Mouse (Mus musculus) intestine, embryonic 16.5 days (tissue): ENCODE measurements at regions not wholly inside any gene's neighbourhood (a gene's known extent, or its start where the extent isn't known, plus 50 kb on each side); places are given as distances from the start of the nearest gene placed in this dataset.

Source experiments
- ATAC-seq: fragments of 200-750 bp; cut with Nextera tagmentation; 2 replicates; pipeline ENCODE4 v1.8.0; 2017; ENCODE audit warnings: moderate TSS enrichment, moderate library complexity
- H3K27ac ChIP-seq: fragments of 300-500 bp; sonication (generic); 2 replicates; pipeline ENCODE4 v1.5.1; 2014; ENCODE audit warnings: mild to moderate bottlenecking, low read length
- H3K27me3 ChIP-seq: fragments of 300-500 bp; sonication (generic); replicated peaks from 2 replicates; pipeline ENCODE4 v1.6.1; 2014; ENCODE audit warnings: low read length, control low read depth, mixed read lengths; ENCODE audit not compliant: control insufficient read depth, insufficient read depth
- H3K36me3 ChIP-seq: fragments of 300-500 bp; sonication (generic); 2 replicates; pipeline ENCODE4 v1.6.1; 2014; ENCODE audit warnings: low read length, control low read depth; ENCODE audit not compliant: control insufficient read depth, insufficient read depth
- H3K4me1 ChIP-seq: fragments of 300-500 bp; sonication (generic); 2 replicates; pipeline ENCODE4 v1.6.1; 2014; ENCODE audit warnings: low read length, control low read depth, mixed read lengths; ENCODE audit not compliant: control insufficient read depth, insufficient read depth
- H3K4me2 ChIP-seq: fragments of 300-500 bp; sonication (generic); 2 replicates; pipeline ENCODE4 v1.6.1; 2014; ENCODE audit warnings: low read depth, low read length, control low read depth
- H3K4me3 ChIP-seq: fragments of 300-500 bp; sonication (generic); 2 replicates; pipeline ENCODE4 v1.5.1; 2014; ENCODE audit warnings: mild to moderate bottlenecking, low read length
- H3K9ac ChIP-seq: fragments of 300-500 bp; sonication (generic); 2 replicates; pipeline ENCODE4 v1.6.1; 2014; ENCODE audit warnings: low read depth, low read length
- H3K9me3 ChIP-seq: fragments of 300-500 bp; sonication (generic); 2 replicates; pipeline ENCODE4 v1.6.1; 2016; ENCODE audit warnings: low read length, control low read depth; ENCODE audit not compliant: control insufficient read depth
- WGBS: fragments of 180-500 bp; shearing (Covaris S2); extraction: QIAGEN DNeasy Blood & Tissue Kit; methylation state at CpG from one replicate; pipeline ENCODE4 v1.1.7; 2014; 5-methylcytosine and 5-hydroxymethylcytosine counted together

- ATAC-seq = no peak
- Histone ChIP-seq H3K4me2 (no peak overlapping the region), H3K4me3 (no peak overlapping the region), H3K36me3 (no peaks in the 10 kb centered on the region), H3K27ac (no peak overlapping the region), H3K4me1 (no peaks in the 10 kb centered on the region), H3K27me3 (no peaks in the 10 kb centered on the region), H3K9me3 (no peaks in the 10 kb centered on the region), H3K9ac (no peak overlapping the region)
- 73% methylated on average over 2 of the region's 2 CpGs for WGBS
These were observed 345.9 kb upstream of the Atp10a start for GRCm38 (mm10) chr7:58310096-58310495.

GRCm38 (mm10) chr7:58322381-58322780 lies 333.6 kb upstream of the Atp10a start:
- 42% methylated on average over 1 of the region's 1 CpGs for WGBS
- Histone ChIP-seq H3K9me3 (no peaks in the 10 kb centered on the region), H3K4me1 (no peaks in the 10 kb centered on the region), H3K4me2 (no peak overlapping the region), H3K27ac (no peak overlapping the region), H3K27me3 (no peaks in the 10 kb centered on the region), H3K4me3 (no peak overlapping the region), H3K9ac (no peak overlapping the region), H3K36me3 (no peaks in the 10 kb centered on the region)
- no peak for ATAC-seq

GRCm38 (mm10) chr7:58367384-58367783 lies 288.6 kb upstream of the Atp10a start:
- H3K9ac ChIP-seq = no peak overlapping the region
- 73% methylated on average over 1 of the region's 1 CpGs for WGBS
- no peak overlapping the region for H3K4me2 ChIP-seq
- ATAC-seq = no peak
- H3K9me3 ChIP-seq = no peaks in the 10 kb centered on the region
- no peaks in the 10 kb centered on the region for H3K4me1 ChIP-seq
- no peak overlapping the region for H3K27ac ChIP-seq
- H3K27me3 ChIP-seq = no peaks in the 10 kb centered on the region
- H3K4me3 ChIP-seq = no peak overlapping the region
- H3K36me3 ChIP-seq = no peaks in the 10 kb centered on the region

GRCm38 (mm10) chr7:58383401-58383800 lies 272.6 kb upstream of the Atp10a start:
- no peak overlapping the region for H3K27ac ChIP-seq
- no peaks in the 10 kb centered on the region for H3K4me1 ChIP-seq
- no peak for ATAC-seq
- WGBS = 50% methylated on average over 1 of the region's 1 CpGs
- H3K36me3 ChIP-seq = no peaks in the 10 kb centered on the region
- no peak overlapping the region for H3K9ac ChIP-seq
- no peak overlapping the region for H3K4me2 ChIP-seq
- no peak overlapping the region for H3K4me3 ChIP-seq
- H3K9me3 ChIP-seq = no peaks in the 10 kb centered on the region
- H3K27me3 ChIP-seq = no peaks in the 10 kb centered on the region

GRCm38 (mm10) chr7:58388326-58388725 lies 267.6 kb upstream of the Atp10a start:
- H3K27ac ChIP-seq = no peak overlapping the region
- H3K9ac ChIP-seq = no peak overlapping the region
- H3K9me3 ChIP-seq = no peaks in the 10 kb centered on the region
- no peaks in the 10 kb centered on the region for H3K4me1 ChIP-seq
- no peaks in the 10 kb centered on the region for H3K36me3 ChIP-seq
- 50% methylated on average over 1 of the region's 1 CpGs for WGBS
- no peak for ATAC-seq
- H3K4me2 ChIP-seq = no peak overlapping the region
- H3K27me3 ChIP-seq = no peaks in the 10 kb centered on the region
- H3K4me3 ChIP-seq = no peak overlapping the region

GRCm38 (mm10) chr7:58392391-58393115 lies 263.4 kb upstream of the Atp10a start:
- H3K9ac ChIP-seq = no peak overlapping the region
- no peaks in the 10 kb centered on the region for H3K27me3 ChIP-seq
- no peak for ATAC-seq
- no peak overlapping the region for H3K4me2 ChIP-seq
- H3K27ac ChIP-seq = no peak overlapping the region
- no peak overlapping the region for H3K4me3 ChIP-seq
- WGBS = 72% methylated on average over 4 of the region's 4 CpGs
- no peaks in the 10 kb centered on the region for H3K36me3 ChIP-seq
- H3K4me1 ChIP-seq = no peaks in the 10 kb centered on the region
- no peaks in the 10 kb centered on the region for H3K9me3 ChIP-seq

GRCm38 (mm10) chr7:58397992-58398391 lies 258.0 kb upstream of the Atp10a start:
- Histone ChIP-seq H3K4me2 (peak overlapping the region; percentile 63), H3K4me3 (peak overlapping the region; percentile 70), H3K27ac (peak overlapping the region; percentile 45), H3K9me3 (no peaks in the 10 kb centered on the region), H3K27me3 (no peaks in the 10 kb centered on the region), H3K4me1 (peaks cover 3% of the 10 kb centered on the region; the same call in 1 of the 2 replicates), H3K9ac (peak overlapping the region; percentile 78), H3K36me3 (no peaks in the 10 kb centered on the region)
- ATAC-seq = no peak
- 24% methylated on average over 6 of the region's 6 CpGs for WGBS

GRCm38 (mm10) chr7:58398558-58399144 lies 257.3 kb upstream of the Atp10a start:
- H3K4me3 ChIP-seq = peak overlapping the region; percentile 70
- H3K9me3 ChIP-seq = no peaks in the 10 kb centered on the region
- peaks cover 3% of the 10 kb centered on the region; the same call in 1 of the 2 replicates for H3K4me1 ChIP-seq
- WGBS = 2% methylated on average over 9 of the region's 9 CpGs
- peak; percentile 87 for ATAC-seq
- peak overlapping the region; percentile 78 for H3K9ac ChIP-seq
- H3K4me2 ChIP-seq = peak overlapping the region; percentile 63
- H3K27me3 ChIP-seq = no peaks in the 10 kb centered on the region
- peak overlapping the region; percentile 92 for H3K27ac ChIP-seq
- no peaks in the 10 kb centered on the region for H3K36me3 ChIP-seq

GRCm38 (mm10) chr7:58399145-58399604 lies 256.8 kb upstream of the Atp10a start:
- peak; percentile 99 for ATAC-seq
- H3K4me1 ChIP-seq = peaks cover 3% of the 10 kb centered on the region; the same call in 1 of the 2 replicates
- peak overlapping the region; percentile 92 for H3K27ac ChIP-seq
- H3K27me3 ChIP-seq = no peaks in the 10 kb centered on the region
- H3K36me3 ChIP-seq = no peaks in the 10 kb centered on the region
- no peaks in the 10 kb centered on the region for H3K9me3 ChIP-seq
- peak overlapping the region; percentile 78 for H3K9ac ChIP-seq
- peak overlapping the region; percentile 70 for H3K4me3 ChIP-seq
- WGBS = under 1% methylated on average over 21 of the region's 21 CpGs
- H3K4me2 ChIP-seq = peak overlapping the region; percentile 70
